In the genomic region with DNA sequence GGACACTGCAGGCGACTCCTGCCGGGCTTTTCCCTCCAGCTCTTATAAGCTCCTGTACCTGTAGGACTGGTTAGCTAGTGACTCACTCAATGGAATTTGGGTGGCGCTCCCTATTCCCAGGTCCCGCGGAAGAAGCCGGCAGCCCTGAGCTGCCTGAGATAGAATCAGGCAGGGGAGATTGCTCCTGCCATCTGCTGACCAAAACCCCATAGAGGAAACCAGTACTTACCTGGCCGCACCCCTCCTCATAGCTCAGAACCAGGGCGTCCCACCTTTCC, we compare ENCODE assay signal across 7 mouse cellular contexts. TPM values are rescaled to one million over a fixed set of nuclear protein-coding genes. Genes with fewer than 3 reads are reported as not detected.
A peak's percentile ranks its signal among the peaks of the same experiment; 100 is the strongest.
DNase-seq lines count a peak whose midpoint lies in the region; ATAC-seq and TF ChIP-seq lines count a peak whose summit lies in the region.

Tacstd2 (minus strand) TSS at position 20 of the 278 bp plus-strand sequence.

- ATAC-seq in Patski: peak; percentile 42
- ATAC-seq in embryonic facial prominence, embryonic 14.5 days (ENCODE audit: low read depth): peak; percentile 35; the same call in 1 of the 2 replicates
- peak; percentile 58; the same call in 1 of the 2 replicates for ATAC-seq in kidney, embryonic 14.5 days (ENCODE audit: low FRiP score, low TSS enrichment)

- peak within 1 kb of the TSS; percentile 52 for H3K9ac ChIP-seq in embryonic facial prominence, embryonic 14.5 days (ENCODE audit: low read depth, low read length)
- peak within 1 kb of the TSS; percentile 35 for H3K9ac ChIP-seq in kidney, embryonic 14.5 days (ENCODE audit: low read depth, low read length)

- H3K27me3 ChIP-seq in Patski: no peaks in the 10 kb centered on the region
- peaks cover 55% of the 10 kb centered on the region for H3K27me3 ChIP-seq in embryonic facial prominence, embryonic 14.5 days (replicated peaks; ENCODE audit: control insufficient read depth, insufficient read depth, low read length)
- peaks cover 50% of the 10 kb centered on the region for H3K27me3 ChIP-seq in kidney, embryonic 14.5 days (ENCODE audit: control insufficient read depth, insufficient read depth, low read length)

- H3K4me2 ChIP-seq in embryonic facial prominence, embryonic 14.5 days (ENCODE audit: low read depth, low read length): peak within 1 kb of the TSS; percentile 78
- peak within 1 kb of the TSS; percentile 67 for H3K4me2 ChIP-seq in kidney, embryonic 14.5 days (replicated peaks; ENCODE audit: low read depth, low read length)

- H3K27ac ChIP-seq in embryonic facial prominence, embryonic 14.5 days (replicated peaks; ENCODE audit: low read depth, low read length): peak within 1 kb of the TSS; percentile 7; the same call in 1 of the 2 replicates
- H3K27ac ChIP-seq in kidney, embryonic 14.5 days (ENCODE audit: low read depth, low read length): peak within 1 kb of the TSS; percentile 20; the same call in 1 of the 2 replicates

- no peaks in the 10 kb centered on the region for H3K9me3 ChIP-seq in embryonic facial prominence, embryonic 14.5 days (ENCODE audit: control insufficient read depth, low read length)
- H3K9me3 ChIP-seq in kidney, embryonic 14.5 days (ENCODE audit: control insufficient read depth, low read length): no peaks in the 10 kb centered on the region

- H3K4me1 ChIP-seq in embryonic facial prominence, embryonic 14.5 days (ENCODE audit: control insufficient read depth, insufficient read depth, low read length): peaks cover 15% of the 10 kb centered on the region
- peaks cover 4% of the 10 kb centered on the region; the same call in 1 of the 2 replicates for H3K4me1 ChIP-seq in kidney, embryonic 14.5 days (ENCODE audit: control insufficient read depth, insufficient read depth, low read length)

- WGBS in embryonic facial prominence, embryonic 14.5 days: 3% methylated on average over 6 of the region's 8 CpGs
- 2% methylated on average over 8 of the region's 8 CpGs for WGBS in kidney, embryonic 14.5 days

- CTCF ChIA-PET in Patski (lab: Charles Lee): interaction anchor here (1.0 to 1.4 kb wide), 3 partner anchors 27 to 82 kb away, joined by 4 read pairs; no protein-coding TSS in a partner anchor

- POLR2A ChIA-PET in Patski (lab: Charles Lee): interaction anchor here (0.8 to 1.3 kb wide), 2 partner anchors 9 to 88 kb away, joined by 3 to 4 read pairs; no protein-coding TSS in a partner anchor

- no peaks in the 10 kb centered on the region for H3K36me3 ChIP-seq in embryonic facial prominence, embryonic 14.5 days (ENCODE audit: control insufficient read depth, insufficient read depth, low read length)
- no peaks in the 10 kb centered on the region for H3K36me3 ChIP-seq in kidney, embryonic 14.5 days (ENCODE audit: control insufficient read depth, insufficient read depth, low read length)

- no peak for TF ChIP-seq CTCF in Patski (IDR thresholded peaks at IDR 0.05)

- DNase-seq in Patski (ENCODE audit: low read depth, low spot score): no peak
- DNase-seq in embryonic facial prominence, embryonic 14.5 days (ENCODE audit: low spot score): peak; percentile 64
- DNase-seq in lung, postnatal 36 days: peak; percentile 63
- DNase-seq in layer of hippocampus, postnatal 25 days (ENCODE audit: extremely low spot score in 1 of 2, low spot score in 1 of 2): no peak
- DNase-seq in right cerebral cortex, postnatal 36 days (ENCODE audit: low spot score in 2 of 2): no peak
- DNase-seq in layer of hippocampus, adult 11-12 months (ENCODE audit: low spot score): no peak

- in situ Hi-C loops in Patski (cut with MboI; ENCODE audit: low pct_unique_long_range_greater_than_20kb): no loop called here

- H3K4me3 ChIP-seq in embryonic facial prominence, embryonic 14.5 days (ENCODE audit: low read depth, low read length): peak within 1 kb of the TSS; percentile 45
- peak within 1 kb of the TSS; percentile 42 for H3K4me3 ChIP-seq in kidney, embryonic 14.5 days (ENCODE audit: low read length)

RNA-seq across cellular contexts. Expression of gene Tacstd2, which starts in this region (rescaled TPM):
- polyA plus RNA-seq in Patski (2021): 68.7 TPM
- 52.5 and 79.3 TPM in 2 replicates for polyA plus RNA-seq in embryonic facial prominence, embryonic 14.5 days (2014; fragmentation: Nextera tagmentation; extraction: Ambion mirVana)
- polyA plus RNA-seq in kidney, embryonic 14.5 days (2014; fragmentation: Nextera tagmentation; extraction: Ambion mirVana): 86.1 and 96.9 TPM in 2 replicates
- total RNA-seq in layer of hippocampus, postnatal 25 days (2021): 1 to 10 TPM; 1.1 to 1.2 TPM

Comparison
In these comparisons a context has a peak if more than half of its experiments do, and no peak if none do; other contexts are left out.
1. DNase-seq: peak in embryonic facial prominence, embryonic 14.5 days (single experiment) and lung, postnatal 36 days (single experiment); none in Patski (single experiment), layer of hippocampus, postnatal 25 days (0 of 2), right cerebral cortex, postnatal 36 days (0 of 2) and layer of hippocampus, adult 11-12 months (single experiment).
2. Peak in every context shown above with its lines, with median percentiles within 50 percentile points of each other: ATAC-seq.